Mouse (Mus musculus): ENCODE data around the gene Ankrd36.

GRCm38 (mm10) chr11:5701300-5701699 is 131.8 kb downstream of the Ankrd36 start:
- TF ChIP-seq CTCF (conservative IDR thresholded peaks at IDR 0.05; ENCODE audit: low read length), result no peak
- TF ChIP-seq NANOG (IDR thresholded peaks at IDR 0.05; ENCODE audit: borderline replicate concordance, low read length), result no peak
- TF ChIP-seq POU5F1 (IDR thresholded peaks at IDR 0.05; ENCODE audit: borderline replicate concordance, low read length), result no peak

Measured in E14TG2a.4 (cell line).